Mouse (Mus musculus) heart, postnatal 14 days (tissue): ENCODE measurements around the gene Olfr586. TPM values are rescaled to one million over a fixed set of nuclear protein-coding genes. Genes with fewer than 3 reads are reported as not detected.

Experiments
- DNase-seq, 2 experiments: peaks; one replicate each; pipeline ENCODE4 v3.0.0; 2021 to 2022
- intact Hi-C: fragments of 180-260 bp; cut with DNase I; formaldehyde crosslinking; loops from one replicate; pipeline ENCODE4 v1.15.1; 2025
- long read RNA-seq, 2 experiments: library from polyadenylated mRNA; stranded (forward); transcript quantifications; one replicate each; pipeline ENCODE4 v2.0.0; 2021
- total RNA-seq, 2 experiments: library from RNA; stranded (reverse); gene quantifications; 2 replicates each; pipeline ENCODE4 v1.2.3; 2021

Gene Olfr586
- total RNA-seq = not detected
- long read RNA-seq, experiment 1 = 0 reads
- long read RNA-seq, experiment 2 = 0 reads

GRCm38 (mm10) chr7:103125538-103125937 lies at the start of gene Olfr586:
Gene Olfr586, minus strand, starts transcription at chr7:103125638.
- intact Hi-C loops = no loop called here

GRCm38 (mm10) chr7:103169697-103170096 lies 44.3 kb upstream of the Olfr586 start:
- no peak for DNase-seq

More at GRCm38 (mm10) chr7:103125538-103125937, at the start of gene Olfr586:
- no peak for DNase-seq

GRCm38 (mm10) chr7:103156256-103156655 lies 30.8 kb upstream of the Olfr586 start, which contains the start of gene Olfr589:
Gene Olfr589, minus strand, starts transcription at chr7:103156356.
- no peak for DNase-seq
- intact Hi-C loops = no loop called here

More at GRCm38 (mm10) chr7:103169697-103170096, 44.3 kb upstream of the Olfr586 start:
- intact Hi-C loops = no loop called here

GRCm38 (mm10) chr7:103140579-103140978 lies 15.1 kb upstream of the Olfr586 start, which contains the start of gene Olfr588-ps1:
Gene Olfr588-ps1, plus strand, starts transcription at chr7:103140879.
- intact Hi-C loops = no loop called here

GRCm38 (mm10) chr7:103119406-103119805 lies 6.0 kb downstream of the Olfr586 start:
- intact Hi-C loops = no loop called here
- DNase-seq = no peak

More at GRCm38 (mm10) chr7:103140579-103140978, 15.1 kb upstream of the Olfr586 start, which contains the start of gene Olfr588-ps1:
- no peak for DNase-seq

- intact Hi-C loops = no loop called here
Measured at GRCm38 (mm10) chr7:103097420-103097819, 28.0 kb downstream of the Olfr586 start, which contains the start of gene Olfr585. Gene Olfr585, plus strand, starts transcription at chr7:103097720.

GRCm38 (mm10) chr7:103081585-103081984 lies 43.9 kb downstream of the Olfr586 start, which contains the start of gene Olfr584:
Gene Olfr584, plus strand, starts transcription at chr7:103081885.
- no peak for DNase-seq
- intact Hi-C loops = no loop called here

More at GRCm38 (mm10) chr7:103097420-103097819, 28.0 kb downstream of the Olfr586 start, which contains the start of gene Olfr585:
- no peak for DNase-seq

Other genes with a start within 250 kb of the Olfr586 start
- gene Olfr568, start 248.5 kb downstream of the Olfr586 start, total RNA-seq = not detected
- gene Olfr569, start 234.8 kb downstream of the Olfr586 start, total RNA-seq = not detected
- gene Olfr570, start 231.1 kb downstream of the Olfr586 start, total RNA-seq = not detected
- gene Olfr571, start 208.1 kb downstream of the Olfr586 start, total RNA-seq = not detected
- gene Olfr572, start 201.2 kb downstream of the Olfr586 start, total RNA-seq = not detected
- not detected for gene Olfr573-ps1, start 183.1 kb downstream of the Olfr586 start, total RNA-seq
- gene Olfr574, start 177.2 kb downstream of the Olfr586 start, total RNA-seq = not detected
- gene Olfr575, start 166.9 kb downstream of the Olfr586 start, total RNA-seq = not detected
- not detected for gene Olfr576, start 163.0 kb downstream of the Olfr586 start, total RNA-seq
- not detected for gene Olfr577, start 149.7 kb downstream of the Olfr586 start, total RNA-seq
- not detected for gene Olfr578, start 136.3 kb downstream of the Olfr586 start, total RNA-seq
- gene Olfr582, start 87.6 kb downstream of the Olfr586 start, total RNA-seq = not detected
- gene Olfr583, start 74.3 kb downstream of the Olfr586 start, total RNA-seq = not detected
- gene Olfr584, start 43.8 kb downstream of the Olfr586 start, total RNA-seq = not detected
- not detected for gene Olfr585, start 27.9 kb downstream of the Olfr586 start, total RNA-seq
- not detected for gene Olfr588-ps1, start 15.2 kb upstream of the Olfr586 start, total RNA-seq
- gene Olfr589, start 30.7 kb upstream of the Olfr586 start, total RNA-seq = not detected
- not detected for gene Olfr591, start 52.7 kb upstream of the Olfr586 start, total RNA-seq
- not detected for gene Olfr592, start 59.2 kb upstream of the Olfr586 start, total RNA-seq
- not detected for gene Olfr593, start 86.2 kb upstream of the Olfr586 start, total RNA-seq
- not detected for gene Olfr594, start 91.4 kb upstream of the Olfr586 start, total RNA-seq
- gene Usp17ld, start 126.9 kb upstream of the Olfr586 start, total RNA-seq = not detected
- not detected for gene Olfr596, start 180.0 kb upstream of the Olfr586 start, total RNA-seq
- gene Olfr597, start 190.7 kb upstream of the Olfr586 start, total RNA-seq = not detected
- gene Olfr598, start 197.9 kb upstream of the Olfr586 start, total RNA-seq = not detected
- gene Olfr599, start 210.3 kb upstream of the Olfr586 start, total RNA-seq = not detected
- not detected for gene Olfr600, start 224.0 kb upstream of the Olfr586 start, total RNA-seq
- gene Olfr601, start 237.0 kb upstream of the Olfr586 start, total RNA-seq = not detected